Mouse (Mus musculus): ENCODE measurements around the gene Dolpp1.

GRCm38 (mm10) chr2:30435326-30436155 is 43.5 kb downstream of the Dolpp1 start:
- TF ChIP-seq CTCF (IDR thresholded peaks at IDR 0.05; ENCODE audit: insufficient read depth, low read length) (peak; percentile 98), POLR2A (IDR thresholded peaks at IDR 0.05; ENCODE audit: borderline replicate concordance, extremely low read depth, low read depth, low read length) (no peak)
